Mouse (Mus musculus): ENCODE data around the gene Gcnt3. TPM values are rescaled to one million over a fixed set of nuclear protein-coding genes. Genes with fewer than 3 reads are reported as not detected.
A peak's percentile ranks its signal among the peaks of the same experiment; 100 is the strongest.
"Not testable (repeated sequence)": the region's sequence is repeated elsewhere in the genome, so short reads cannot be mapped to it uniquely, and the experiment has no call there.

The Gcnt3 gene
- total RNA-seq, 1 experiment from 2014 or later, result not detected

DNA sequence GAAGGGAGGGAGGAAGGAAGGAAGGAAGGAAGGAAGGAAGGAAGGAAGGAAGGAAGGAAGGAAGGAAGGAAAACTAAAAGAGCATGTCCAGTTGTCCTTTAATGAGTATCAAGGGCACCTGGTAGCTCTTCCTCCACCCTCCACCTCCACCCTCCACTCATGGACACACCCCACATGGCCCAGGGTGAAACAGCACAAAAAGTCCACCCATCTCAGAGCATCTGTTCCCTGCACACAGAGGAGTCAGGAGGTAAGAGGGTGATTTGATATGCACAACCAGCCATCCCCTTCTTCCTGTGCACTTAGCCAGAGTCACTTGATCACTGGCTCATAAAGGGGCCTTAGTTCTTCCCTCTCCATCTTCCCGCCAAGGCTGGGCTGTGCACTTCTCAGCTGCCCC, 5.0 kb upstream of the Gcnt3 start:
- no peak for DNase-seq

DNA sequence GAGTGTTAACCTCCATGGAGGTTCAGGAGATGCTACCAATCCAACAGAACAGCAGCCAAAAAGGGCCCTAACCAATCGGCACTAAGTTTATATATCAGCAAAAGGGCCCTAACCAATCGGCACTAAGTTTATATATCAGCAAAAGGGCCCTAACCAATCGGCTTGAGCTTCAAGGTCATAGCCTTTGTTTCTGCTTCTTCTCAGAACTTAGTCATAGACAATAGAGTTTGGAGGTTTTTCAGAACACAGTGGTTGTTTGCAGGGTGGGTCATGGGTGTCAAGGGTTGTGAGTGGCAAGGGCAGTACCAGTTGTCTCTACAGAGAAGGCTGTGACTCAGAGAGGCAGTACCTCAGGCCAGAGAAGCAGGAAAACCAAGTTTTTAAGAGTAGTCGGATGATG, 4.2 kb upstream of the Gcnt3 start:
- no peak for DNase-seq

DNA sequence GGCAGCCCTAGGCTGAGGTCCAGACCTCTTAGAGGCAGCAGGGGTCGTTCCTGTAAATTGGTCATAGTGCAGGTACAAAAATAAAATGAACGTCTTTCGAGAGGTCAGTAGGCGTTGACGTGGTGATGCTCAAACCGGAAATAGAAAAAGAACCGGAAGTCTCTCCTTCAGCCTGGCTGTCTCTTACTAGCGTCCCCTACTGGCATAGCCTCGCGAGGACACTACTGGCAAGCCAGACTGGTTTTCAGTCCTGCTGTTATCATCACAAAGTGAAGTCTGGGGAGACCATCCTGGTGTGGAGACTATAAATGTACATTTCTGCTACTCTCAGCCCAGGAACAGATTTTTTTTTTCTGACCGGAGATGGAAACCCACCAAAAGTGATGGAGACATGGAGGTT, 2.7 kb upstream of the Gcnt3 start:
- no peak for DNase-seq

DNA sequence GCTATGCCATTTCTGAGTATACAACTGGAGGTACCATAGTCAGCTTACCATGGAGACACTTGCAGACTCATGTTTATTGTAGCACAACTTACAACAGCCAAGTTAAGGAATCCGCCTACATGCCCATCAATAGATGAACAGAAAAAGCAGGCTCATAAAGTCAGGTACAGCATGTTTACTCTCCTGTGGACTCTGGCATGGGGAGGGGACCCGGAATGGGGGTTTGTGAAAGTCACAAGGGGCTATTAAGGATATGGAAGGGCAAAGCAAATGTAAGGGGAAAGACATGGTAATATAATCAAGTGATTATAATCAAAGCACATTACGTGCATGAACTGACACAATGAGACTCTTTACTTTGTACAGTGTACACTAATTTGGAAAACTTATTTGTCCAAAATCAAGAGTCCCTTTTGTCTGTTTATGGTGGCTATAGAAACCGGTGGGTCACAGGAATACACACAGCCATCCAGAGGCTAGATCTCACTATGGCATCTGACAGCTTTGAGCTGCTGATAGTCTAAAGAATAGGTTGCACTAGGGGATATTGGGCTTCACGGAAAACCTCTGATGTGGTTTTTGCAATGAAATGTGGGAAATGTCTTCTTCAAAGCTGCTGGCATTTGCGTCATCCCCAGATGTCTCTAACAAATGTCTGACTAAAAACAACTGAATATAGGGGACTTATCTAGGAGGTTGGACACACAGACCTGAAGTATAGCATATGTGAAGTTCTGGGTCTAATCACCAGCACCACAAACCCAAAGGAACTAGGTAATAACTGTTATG, 1.9 kb upstream of the Gcnt3 start:
- DNase-seq, result no peak

DNA sequence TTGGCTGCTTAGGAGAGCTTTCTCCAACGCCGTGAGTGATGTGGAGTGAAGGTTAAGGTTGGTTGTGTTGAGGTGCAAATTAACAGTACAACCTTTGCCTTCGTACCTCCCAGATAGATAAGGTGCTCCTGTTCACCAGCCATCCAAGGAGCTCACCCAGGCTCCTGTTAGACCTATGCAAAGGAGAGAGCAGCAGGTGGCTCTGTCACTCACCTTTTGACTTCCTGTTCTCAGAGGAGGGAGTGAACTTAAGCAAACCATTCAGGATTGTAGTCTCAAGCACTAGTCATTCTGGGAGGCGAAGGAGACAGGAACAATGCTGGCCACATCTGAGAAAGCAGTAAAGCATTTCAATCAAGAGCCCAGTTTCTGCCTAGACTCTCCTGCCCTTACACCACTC, 1.2 kb downstream of the Gcnt3 start:
- no peak for DNase-seq

DNA sequence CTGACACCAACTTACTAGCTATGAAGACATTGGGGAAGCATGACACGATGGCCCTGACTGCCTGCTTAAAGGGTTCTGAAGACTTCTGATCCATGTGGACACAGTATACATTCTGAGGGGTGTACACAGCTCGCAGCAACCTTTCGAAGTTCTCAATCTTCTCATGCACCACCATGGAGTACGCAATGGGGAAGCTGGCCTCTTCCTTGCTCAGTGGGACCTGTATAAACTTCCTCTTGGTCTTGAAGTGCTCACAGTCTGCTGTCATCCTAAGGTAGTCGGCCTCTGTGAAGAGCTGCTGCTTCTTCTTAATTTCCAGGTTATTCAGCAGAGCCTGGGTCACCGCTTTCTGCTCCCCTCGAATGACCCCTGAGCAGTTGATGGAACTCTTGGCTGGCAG, 3.2 kb downstream of the Gcnt3 start:
- DNase-seq, result no peak

DNA sequence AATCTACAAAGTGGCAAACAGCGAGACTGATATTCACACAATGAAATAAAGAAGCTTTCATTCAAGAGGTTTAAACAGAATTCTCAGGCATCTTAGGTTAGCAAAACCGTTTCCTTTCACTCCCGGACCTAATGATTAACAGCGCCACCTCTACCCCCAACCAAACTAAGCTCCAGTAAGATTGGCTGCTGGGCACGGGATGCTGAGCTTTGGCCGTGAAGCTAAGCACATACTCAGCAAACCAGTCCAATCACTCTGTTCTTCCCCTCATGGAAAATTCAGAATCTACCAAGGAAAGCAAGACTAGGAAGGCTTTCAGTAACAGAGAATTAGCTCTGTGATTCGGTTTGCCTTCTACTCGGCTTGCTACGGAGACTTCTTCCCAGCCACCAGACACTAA, 4.8 kb downstream of the Gcnt3 start:
- DNase-seq, result no peak

DNA sequence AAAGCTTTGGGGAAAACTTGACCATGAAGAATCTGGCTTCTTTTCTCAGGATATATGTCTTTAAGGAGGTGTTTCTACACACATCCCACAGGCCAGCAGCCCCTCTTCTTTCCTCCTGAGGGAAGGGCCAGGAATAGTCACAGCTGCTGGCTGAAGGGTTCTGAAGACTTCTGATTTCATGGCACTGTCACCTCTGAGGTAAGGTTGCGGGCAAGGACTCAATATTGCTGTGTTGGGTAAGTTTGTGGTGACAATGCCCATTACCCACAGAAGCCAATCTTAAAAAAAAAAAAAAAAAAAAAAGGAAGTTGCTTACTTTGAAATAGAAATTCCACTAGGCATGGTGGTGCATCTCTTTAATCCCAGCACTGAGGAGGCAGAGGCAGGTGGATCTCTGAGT, 5.7 kb downstream of the Gcnt3 start:
- no peak for DNase-seq

DNA sequence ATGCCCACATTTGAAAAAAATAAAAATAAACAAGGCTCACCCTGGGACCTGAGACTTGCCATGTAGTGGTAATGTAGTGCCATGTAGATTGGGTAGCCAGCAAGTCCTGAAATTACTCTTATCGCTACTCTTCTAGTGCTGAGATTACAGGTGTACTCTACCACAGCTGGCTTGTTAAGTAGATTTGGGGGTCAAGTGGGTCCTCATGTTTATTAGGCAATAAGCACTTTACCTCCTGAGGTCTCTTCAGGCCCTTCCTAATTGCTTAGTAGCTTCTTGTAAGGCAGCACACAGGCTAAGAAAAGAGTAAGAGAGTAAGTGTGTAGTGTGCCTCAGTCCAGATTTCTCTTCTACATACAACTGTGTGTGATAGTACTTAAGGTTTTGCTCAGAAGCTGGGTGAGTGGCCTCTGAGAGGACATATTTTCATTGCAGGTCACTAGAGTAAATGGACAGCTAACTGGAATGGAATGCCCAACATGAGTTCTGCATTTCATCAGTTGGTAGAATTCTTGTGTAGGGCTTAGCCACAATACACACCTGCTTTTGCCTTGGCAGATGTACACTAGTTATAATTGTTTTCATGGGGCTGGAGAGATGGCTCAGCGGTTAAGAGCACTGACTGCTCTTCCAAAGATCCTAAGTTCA, 12.4 kb downstream of the Gcnt3 start:
- no peak for DNase-seq

DNA sequence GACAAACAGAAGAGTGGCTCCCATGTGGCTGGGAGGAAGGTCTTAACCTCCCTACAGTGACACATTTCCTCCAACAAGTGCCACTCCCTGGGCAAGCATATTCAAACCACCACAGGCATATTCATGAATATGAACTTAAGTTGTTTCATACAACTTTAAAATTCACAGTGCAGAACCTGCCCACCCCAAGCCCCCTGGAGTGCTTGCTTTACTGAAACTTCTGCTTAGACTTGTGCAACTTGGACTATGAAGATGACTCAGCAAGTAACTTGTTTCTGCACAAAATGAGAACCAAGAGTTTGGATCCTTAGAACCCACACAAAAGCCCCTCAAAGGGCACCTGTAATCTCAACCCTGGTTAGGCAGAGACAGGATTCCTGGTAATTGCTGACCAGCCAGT, 13.2 kb downstream of the Gcnt3 start:
- no peak for DNase-seq

DNA sequence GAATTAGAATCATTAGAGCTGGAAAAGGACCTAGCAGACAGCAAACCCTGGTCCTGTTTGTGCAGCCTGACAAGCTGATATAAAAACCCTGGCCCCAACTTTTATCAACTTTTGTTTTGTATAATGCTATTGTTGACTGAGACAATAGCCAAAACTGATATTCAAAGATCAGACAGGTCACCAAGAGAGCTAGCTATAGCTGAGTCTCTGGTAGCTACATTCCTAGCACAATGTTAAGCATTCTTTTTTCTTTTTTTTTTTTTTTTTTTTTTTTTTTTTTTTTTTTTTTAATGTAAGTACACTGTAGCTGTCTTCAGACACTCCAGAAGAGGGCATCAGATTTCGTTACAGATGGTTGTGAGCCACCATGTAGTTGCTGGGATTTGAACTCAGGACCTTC, 14.3 kb downstream of the Gcnt3 start:
- DNase-seq, result not testable (repeated sequence)

DNA sequence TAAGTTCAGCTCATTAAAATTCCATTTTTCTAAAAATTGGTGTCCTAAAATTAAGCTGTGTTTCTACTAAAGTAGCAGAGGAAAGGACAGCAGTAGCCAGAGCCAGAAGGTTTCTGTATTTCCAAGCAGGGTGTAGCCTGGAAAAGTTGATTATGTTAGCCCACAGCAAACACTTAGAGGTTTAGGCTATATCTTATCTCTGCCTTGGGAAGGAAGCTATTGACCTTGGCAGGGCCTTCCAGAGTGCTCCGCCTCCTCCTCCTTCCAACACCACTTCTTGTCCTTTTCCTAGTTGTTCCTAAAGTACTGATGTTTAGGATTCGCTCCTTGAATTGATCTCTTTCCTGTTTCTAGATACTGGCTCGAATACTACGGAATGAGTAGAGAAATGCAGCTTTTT, 15.8 kb downstream of the Gcnt3 start:
- DNase-seq, result no peak

DNA sequence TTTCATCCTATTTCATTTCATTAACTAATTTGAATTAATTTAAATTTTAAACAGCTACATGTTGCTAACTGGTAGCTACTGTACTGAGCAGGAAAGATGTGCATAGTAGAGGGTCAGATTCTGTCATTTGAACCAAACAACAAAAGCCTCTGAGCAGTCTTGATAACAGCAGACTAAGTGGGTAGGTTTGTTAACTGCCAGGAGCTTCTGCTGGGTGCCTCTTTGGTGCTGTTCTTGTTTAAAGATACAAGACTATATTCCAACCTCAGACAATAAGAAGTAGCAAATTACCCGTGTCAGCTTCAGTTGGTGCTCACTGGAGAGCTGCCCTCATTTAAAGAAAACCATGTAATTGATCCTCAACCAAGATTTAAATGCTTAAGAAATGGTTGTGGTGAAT, 16.3 kb downstream of the Gcnt3 start:
- DNase-seq, result no peak

DNA sequence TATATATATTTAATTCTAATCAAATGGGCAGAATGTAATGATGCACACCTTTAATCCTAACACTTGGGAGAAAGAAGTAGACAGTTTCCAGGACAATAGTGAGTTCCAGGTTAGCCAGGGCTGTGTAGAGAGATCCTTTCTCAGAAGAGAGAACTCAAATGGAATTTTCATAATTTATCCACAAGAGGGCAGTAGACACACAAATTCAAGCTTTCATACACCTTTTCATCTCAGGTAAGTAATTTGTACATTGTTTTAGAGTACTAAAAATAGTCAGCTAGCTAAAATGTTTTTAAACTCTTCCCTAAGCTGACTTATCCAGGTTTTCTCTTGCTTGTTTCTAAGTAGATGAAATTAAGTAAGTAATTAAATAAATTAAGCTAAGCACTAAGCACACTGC, 19.0 kb downstream of the Gcnt3 start:
- DNase-seq, result no peak

DNA sequence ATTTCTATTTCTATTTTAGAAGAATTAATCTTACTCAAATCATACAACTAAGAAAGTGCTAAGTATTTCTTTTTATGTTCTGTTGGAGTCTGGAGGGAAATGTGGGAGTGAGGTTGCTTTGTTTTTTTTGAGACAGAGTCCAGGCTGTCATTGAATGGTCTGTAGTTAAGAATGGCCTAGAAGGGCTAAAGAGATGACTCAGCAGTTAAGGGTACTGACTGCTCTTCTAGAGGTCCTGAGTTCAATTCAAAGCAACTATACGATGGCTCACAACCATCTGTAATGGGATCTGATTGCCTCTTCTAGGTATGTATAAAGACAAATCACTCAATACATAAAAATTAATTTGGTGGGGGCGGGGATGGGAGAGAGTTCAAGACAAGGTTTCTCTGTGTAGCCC, 22.3 kb downstream of the Gcnt3 start:
- no peak for DNase-seq

DNA sequence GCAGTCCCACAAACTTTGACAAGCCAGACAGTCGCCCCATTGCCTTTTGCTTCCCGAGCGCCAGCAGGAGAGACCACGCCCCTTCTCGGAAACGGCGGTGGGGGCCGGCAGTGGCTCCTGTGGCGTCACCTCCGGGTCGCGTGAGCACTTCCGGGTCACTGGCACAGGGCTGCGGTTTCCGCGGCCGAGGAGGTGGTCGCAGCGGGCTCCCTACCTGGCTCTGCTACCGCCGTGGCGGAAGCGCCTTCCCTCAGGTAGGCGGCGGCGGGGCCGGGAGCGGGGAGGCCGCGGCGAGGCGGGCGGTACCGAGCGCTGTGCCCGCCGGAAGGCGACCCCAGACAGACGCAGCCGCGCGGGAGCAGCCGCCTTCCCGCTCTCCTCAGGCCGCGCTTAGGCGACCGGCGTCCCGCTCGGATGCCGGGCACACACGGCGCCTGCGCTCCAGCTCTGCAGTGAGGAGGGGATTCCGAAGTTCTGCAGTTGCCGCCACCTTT, 25.4 kb downstream of the Gcnt3 start, which contains the start of gene Gtf2a2:
TSS of gene Gtf2a2 (plus strand) at position 143 of the 494 bp plus-strand sequence.
- peak; percentile 97 for DNase-seq

DNA sequence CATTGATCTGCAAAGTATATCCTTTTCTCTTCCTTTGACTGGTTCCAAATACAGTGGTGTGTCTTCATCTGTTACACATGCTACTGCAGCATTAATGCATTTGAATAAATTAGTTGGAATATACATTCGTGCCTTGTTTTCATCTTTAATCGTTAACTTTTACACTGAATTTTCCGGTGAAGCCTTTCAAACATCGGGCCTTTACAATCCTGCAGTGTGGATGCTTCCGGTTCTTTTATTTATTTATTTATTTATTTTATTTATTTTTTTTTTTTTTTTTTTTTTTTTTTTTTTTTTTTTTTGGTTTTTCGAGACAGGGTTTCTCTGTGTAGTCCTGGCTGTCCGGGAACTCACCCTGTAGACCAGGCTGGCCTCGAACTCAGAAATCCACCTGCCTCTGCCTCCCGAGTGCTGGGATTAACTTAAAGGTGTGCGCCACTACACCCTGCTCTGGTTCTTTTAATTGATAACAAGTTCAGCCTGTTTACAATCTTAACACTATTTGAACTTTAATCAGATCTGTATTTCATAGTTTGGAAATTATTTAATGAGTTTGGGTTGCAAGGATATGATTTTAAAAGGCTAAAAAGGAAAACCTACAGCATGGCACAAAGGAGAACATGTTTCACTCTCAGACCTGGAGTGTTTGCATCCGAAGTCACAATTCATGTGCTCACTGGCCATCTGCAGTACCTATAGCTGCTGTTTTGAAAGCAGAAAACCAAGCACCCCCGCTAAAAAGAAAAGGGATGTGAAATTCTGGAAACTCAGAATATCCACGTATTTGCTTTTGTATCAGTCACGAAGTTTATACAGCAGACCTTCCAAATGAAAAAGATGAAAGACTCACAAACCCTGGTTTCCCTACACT, 26.1 kb downstream of the Gcnt3 start:
- DNase-seq, result no peak

DNA sequence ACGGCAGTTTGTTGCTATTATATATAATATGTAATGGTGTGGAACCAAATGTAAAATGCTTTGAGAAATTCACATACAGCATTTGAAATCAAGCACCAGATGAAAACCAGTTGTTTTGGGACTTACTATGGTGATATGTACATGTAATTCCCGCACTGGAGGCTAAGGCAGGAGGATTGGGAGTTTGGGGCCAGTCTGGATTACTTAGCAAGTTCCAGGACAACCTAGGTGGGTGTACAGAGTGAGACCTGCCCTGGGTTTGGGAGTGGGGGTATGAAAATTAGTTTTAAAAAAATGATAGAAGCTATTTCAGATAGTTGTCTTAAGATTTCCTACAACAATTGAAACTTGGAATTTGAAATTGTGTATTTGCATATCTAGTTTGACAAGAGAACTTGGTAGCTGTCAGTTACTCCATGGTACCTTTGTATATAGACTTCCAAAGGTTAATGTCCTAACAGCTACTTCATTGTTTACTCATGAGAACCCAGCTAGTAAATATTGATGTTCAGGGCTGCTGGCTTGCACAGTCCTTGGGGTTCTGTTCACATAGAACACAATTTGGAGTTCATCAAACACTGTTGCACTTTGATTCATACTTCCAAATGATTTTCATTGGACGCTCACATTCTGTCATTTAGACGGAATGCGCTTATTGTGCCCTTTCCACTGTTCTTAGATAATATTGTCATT, 27.0 kb downstream of the Gcnt3 start:
- DNase-seq, result no peak

DNA sequence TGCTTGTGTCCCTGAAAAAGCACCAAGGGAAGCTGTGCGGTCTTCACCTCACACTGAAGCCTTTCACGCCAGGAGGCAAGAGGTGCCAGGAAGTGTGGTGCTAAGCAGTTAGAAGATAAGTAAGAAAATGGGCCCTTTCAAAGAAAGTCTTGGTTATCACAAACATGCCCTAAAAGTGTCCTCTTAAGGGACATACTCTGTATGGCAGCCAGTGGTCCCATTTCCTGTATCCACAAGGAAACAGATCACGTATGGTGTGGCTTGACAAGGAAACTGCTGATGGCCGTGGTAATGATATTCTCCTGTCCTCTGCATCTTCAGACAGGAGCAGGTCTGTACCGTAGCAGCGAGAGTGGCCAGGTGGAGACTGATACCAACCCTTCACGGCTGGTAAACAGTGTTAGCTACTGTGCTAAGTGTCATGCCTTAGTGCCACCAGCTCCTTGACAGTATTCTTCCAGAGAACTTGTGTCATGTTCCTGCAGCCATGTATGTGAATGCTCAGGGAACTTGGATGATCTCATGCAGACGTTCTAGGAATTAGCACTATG, 28.1 kb downstream of the Gcnt3 start:
- DNase-seq, result no peak

DNA sequence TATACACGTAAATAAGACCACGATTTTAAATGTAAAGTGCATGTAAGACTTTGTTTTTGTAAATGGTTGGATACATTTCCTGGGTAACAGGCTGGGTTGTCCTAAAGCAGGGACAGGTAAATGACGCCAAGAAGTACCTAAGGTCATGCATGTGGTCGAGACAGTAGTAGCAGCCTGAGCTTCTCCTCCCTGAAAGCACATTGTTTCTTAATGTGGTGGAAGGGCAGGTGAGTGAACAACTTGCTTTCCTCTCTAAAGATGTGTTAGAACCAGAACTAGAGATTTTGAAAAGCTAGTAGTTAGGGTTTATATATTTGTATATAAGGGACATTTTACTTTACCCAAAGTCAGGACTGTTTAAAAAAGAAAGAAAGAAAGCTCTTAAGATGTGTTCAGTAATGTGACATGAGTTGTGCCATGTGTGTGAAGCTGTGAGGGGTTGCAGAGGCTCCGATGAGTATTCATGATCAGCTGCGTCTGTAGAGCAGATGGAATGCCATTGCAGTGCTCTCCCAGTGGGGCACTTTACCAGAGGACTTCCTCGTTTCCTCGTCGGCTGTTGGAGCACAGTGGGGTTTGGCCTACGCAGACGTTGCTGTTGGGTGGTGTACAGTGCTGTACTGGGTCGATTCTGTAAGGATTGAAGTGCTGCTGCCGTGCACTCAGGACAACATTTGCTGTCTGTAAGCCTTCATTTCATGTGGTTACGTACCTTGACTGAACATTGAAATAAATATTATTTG, 30.2 kb downstream of the Gcnt3 start:
- no peak for DNase-seq

DNA sequence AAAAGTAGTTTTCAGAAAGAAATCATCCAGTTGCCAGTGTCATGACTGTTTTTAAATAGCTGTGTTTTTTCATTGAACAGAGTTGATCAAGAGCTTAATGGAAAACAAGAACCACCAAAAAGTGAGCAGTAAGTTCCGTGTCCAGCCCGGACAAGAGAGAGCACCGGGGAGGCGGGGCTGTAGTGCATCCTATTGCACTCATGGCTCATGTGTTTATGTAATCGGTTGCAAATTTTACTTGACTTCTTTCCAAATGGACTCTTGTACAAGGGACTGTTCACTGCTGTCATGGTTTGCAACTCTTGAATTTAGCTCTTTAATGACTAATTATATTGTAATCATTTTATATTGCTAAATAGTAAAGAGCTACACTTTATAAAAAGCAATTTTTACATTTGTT, 30.9 kb downstream of the Gcnt3 start:
- DNase-seq, result no peak

All from adrenal gland, postnatal 14 days (tissue).